Mouse (Mus musculus) G1E (cell line): Measurements from ENCODE around the gene Cog1. TPM values are rescaled to one million over a fixed set of nuclear protein-coding genes. Genes with fewer than 3 reads are reported as not detected.

ENCODE experiments used
- ATAC-seq: 2 replicates; pipeline ENCODE4 v1.8.0; 2016; ENCODE audit warnings: mild to moderate bottlenecking; ENCODE audit not compliant: insufficient number of reproducible peaks, poor library complexity, low FRiP score, severe bottlenecking; ENCODE audit errors: extremely low read depth
- DNase-seq: peaks from one replicate; pipeline ENCODE4 v3.0.0; 2012; ENCODE audit warnings: low spot score
- H3K27me3 ChIP-seq: 2 replicates; pipeline ENCODE4 v1.6.1; 2012; ENCODE audit warnings: mild to moderate bottlenecking, low read length, inconsistent platforms; ENCODE audit not compliant: insufficient read depth
- H3K36me3 ChIP-seq: replicated peaks from 2 replicates; pipeline ENCODE3; 2012; ENCODE audit warnings: mild to moderate bottlenecking, inconsistent platforms
- H3K4me1 ChIP-seq: 2 replicates; pipeline ENCODE4 v1.6.1; 2012; ENCODE audit warnings: low read depth, low read length, inconsistent platforms, mixed read lengths; ENCODE audit not compliant: insufficient read depth
- H3K4me3 ChIP-seq: 2 replicates; pipeline ENCODE4 v1.5.1; 2012; ENCODE audit warnings: low read depth, mild to moderate bottlenecking, inconsistent platforms, low read length, moderate library complexity, mixed read lengths
- H3K9me3 ChIP-seq: replicated peaks from 2 replicates; pipeline ENCODE4 v1.6.1; 2012; ENCODE audit warnings: inconsistent platforms
- CTCF ChIP-seq: IDR thresholded peaks from 2 replicates; pipeline ENCODE4 v1.5.1; 2012; ENCODE audit warnings: low read depth, low read length, inconsistent platforms, mixed read lengths
- GATA1 ChIP-seq: IDR thresholded peaks from 2 replicates; pipeline ENCODE4 v1.6.1; 2012; ENCODE audit warnings: borderline replicate concordance, low read length, inconsistent platforms, mixed read lengths
- GATA2 ChIP-seq: IDR thresholded peaks from 2 replicates; pipeline ENCODE4 v1.6.1; 2012; ENCODE audit warnings: low read depth, low read length, inconsistent platforms, borderline replicate concordance
- POLR2AphosphoS5 ChIP-seq: IDR thresholded peaks from 2 replicates; pipeline ENCODE4 v1.6.1; 2012; ENCODE audit warnings: low read depth, low read length, inconsistent platforms; ENCODE audit not compliant: insufficient replicate concordance
- TAL1 ChIP-seq: conservative IDR thresholded peaks from 2 replicates; pipeline ENCODE4 v1.6.1; 2012; ENCODE audit warnings: low read depth, low read length, inconsistent platforms, mixed read lengths
- polyA plus RNA-seq: library from polyadenylated mRNA; stranded (reverse); fragments of >175 nt; gene quantifications from 2 replicates; pipeline ENCODE4 v1.2.3, GENCODE M21; 2012
- total RNA-seq, 2 experiments: library from RNA; stranded (forward) in 1 of 2; stranded (reverse) in 1 of 2; fragments of 200-1000 nt in 1 of 2; fragments of >200 nt in 1 of 2; fragmentation: Nextera tagmentation in 1 of 2; gene quantifications; 2 replicates each; pipeline ENCODE4 v1.2.3; 2014 to 2017

Gene Cog1
- total and polyA plus RNA-seq, 3 experiments = 22.4 to 33.3 (median 30.9) TPM

GRCm38 (mm10) chr11:113645181-113645580 lies 3.8 kb upstream of the Cog1 start:
- Histone ChIP-seq H3K4me1 (peaks cover 25% of the 10 kb centered on the region), H3K4me3 (no peak overlapping the region), H3K36me3 (no peaks in the 10 kb centered on the region), H3K9me3 (no peaks in the 10 kb centered on the region), H3K27me3 (peaks cover 3% of the 10 kb centered on the region; the same call in 1 of the 2 replicates)
- ATAC-seq (no peak), DNase-seq (no peak)
- TF ChIP-seq CTCF (0 out of 2 replicates have a peak, but pooled peaks have one; percentile 2), GATA1 (no peak)

- no peak overlapping the region; the same call in 1 of the 2 replicates for H3K4me3 ChIP-seq
- DNase-seq (peak; percentile 66), ATAC-seq (peak; percentile 58)
- peaks cover 46% of the 10 kb centered on the region for H3K4me1 ChIP-seq
- TF ChIP-seq TAL1 = no peak
- TF ChIP-seq CTCF = peak; percentile 89
- H3K9me3 ChIP-seq = no peaks in the 10 kb centered on the region
- peaks cover 24% of the 10 kb centered on the region for H3K36me3 ChIP-seq
- peaks cover 3% of the 10 kb centered on the region; the same call in 1 of the 2 replicates for H3K27me3 ChIP-seq
Measured at GRCm38 (mm10) chr11:113648152-113648551, 817 bp upstream of the Cog1 start.

GRCm38 (mm10) chr11:113649353-113650210 lies 613 bp downstream of the Cog1 start, which contains the start of gene Slc39a11:
Slc39a11 (minus strand) TSS chr11:113650079.
- Histone ChIP-seq H3K27me3 (peaks cover 3% of the 10 kb centered on the region; the same call in 1 of the 2 replicates), H3K36me3 (peaks cover 38% of the 10 kb centered on the region), H3K4me3 (peak within 1 kb of the TSS; percentile 100), H3K9me3 (no peaks in the 10 kb centered on the region), H3K4me1 (peaks cover 41% of the 10 kb centered on the region)
- ATAC-seq (peak; percentile 40; the same call in 1 of the 2 replicates), DNase-seq (peak; percentile 87)
- TF ChIP-seq CTCF (no peak), GATA1 (no peak), TAL1 (no peak), GATA2 (no peak), POLR2AphosphoS5 (no peak)

- peak; percentile 47 for DNase-seq
- peak; percentile 56 for ATAC-seq
- Histone ChIP-seq H3K9me3 (no peaks in the 10 kb centered on the region), H3K4me1 (peaks cover 41% of the 10 kb centered on the region), H3K36me3 (peaks cover 56% of the 10 kb centered on the region), H3K4me3 (peak overlapping the region; percentile 50; the same call in 1 of the 2 replicates), H3K27me3 (peaks cover 3% of the 10 kb centered on the region; the same call in 1 of the 2 replicates)
- TF ChIP-seq GATA2 (no peak), POLR2AphosphoS5 (no peak), CTCF (no peak), GATA1 (no peak), TAL1 (peak; percentile 42; the same call in 1 of the 2 replicates)
Measured at GRCm38 (mm10) chr11:113651206-113651906, 2.4 kb downstream of the Cog1 start.

- peaks cover 61% of the 10 kb centered on the region for H3K36me3 ChIP-seq
- DNase-seq = no peak
- H3K4me1 ChIP-seq = peaks cover 45% of the 10 kb centered on the region
- H3K9me3 ChIP-seq = no peaks in the 10 kb centered on the region
- TF ChIP-seq POLR2AphosphoS5 (no peak), GATA2 (no peak), CTCF (no peak), GATA1 (no peak), TAL1 (no peak)
- no peak for ATAC-seq
- peak overlapping the region; percentile 10; the same call in 1 of the 2 replicates for H3K4me3 ChIP-seq
- peaks cover 3% of the 10 kb centered on the region; the same call in 1 of the 2 replicates for H3K27me3 ChIP-seq
Measured at GRCm38 (mm10) chr11:113651907-113652273, 2.9 kb downstream of the Cog1 start.

GRCm38 (mm10) chr11:113652516-113652915 lies 3.5 kb downstream of the Cog1 start:
- TF ChIP-seq POLR2AphosphoS5 = no peak
- TF ChIP-seq TAL1 = no peak
- no peak for TF ChIP-seq GATA2
- no peak for TF ChIP-seq GATA1
- TF ChIP-seq CTCF = no peak
- DNase-seq = no peak
- Histone ChIP-seq H3K36me3 (peaks cover 67% of the 10 kb centered on the region), H3K9me3 (no peaks in the 10 kb centered on the region), H3K27me3 (peaks cover 3% of the 10 kb centered on the region; the same call in 1 of the 2 replicates), H3K4me1 (peaks cover 49% of the 10 kb centered on the region), H3K4me3 (no peak overlapping the region)
- ATAC-seq = no peak
